Mouse (Mus musculus) testis, postnatal 10 days (tissue): Measurements from ENCODE around the gene Gm5617.
"Not testable (repeated sequence)": the region's sequence is repeated elsewhere in the genome, so short reads cannot be mapped to it uniquely, and the experiment has no call there.

Source experiments
- DNase-seq: peaks from one replicate; pipeline ENCODE4 v3.0.0; 2021; ENCODE audit warnings: low spot score

Gene Gm5617

GRCm38 (mm10) chr9:48501192-48501591, 6.0 kb downstream of the Gm5617 start:
- DNase-seq: no peak

DNA sequence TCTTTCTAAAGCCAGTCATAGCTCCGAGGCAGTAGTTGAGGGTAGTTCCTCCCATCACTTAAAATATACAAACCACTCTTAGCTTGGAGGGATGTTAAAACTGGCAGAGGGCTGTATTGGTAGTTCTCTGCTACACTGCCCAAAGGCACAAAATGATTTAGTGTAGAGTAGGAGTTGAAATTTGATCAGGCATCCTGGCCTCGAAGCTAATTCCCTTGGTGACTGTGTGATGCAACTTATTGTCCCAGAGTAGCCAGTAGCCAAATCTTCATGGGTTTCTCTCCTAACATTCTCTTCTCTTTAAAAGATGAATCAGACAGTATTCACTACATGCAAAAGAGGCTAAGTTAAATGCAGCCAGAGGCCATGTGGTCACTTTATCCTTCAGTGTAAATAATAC, 7.8 kb downstream of the Gm5617 start:
- DNase-seq: no peak

DNA sequence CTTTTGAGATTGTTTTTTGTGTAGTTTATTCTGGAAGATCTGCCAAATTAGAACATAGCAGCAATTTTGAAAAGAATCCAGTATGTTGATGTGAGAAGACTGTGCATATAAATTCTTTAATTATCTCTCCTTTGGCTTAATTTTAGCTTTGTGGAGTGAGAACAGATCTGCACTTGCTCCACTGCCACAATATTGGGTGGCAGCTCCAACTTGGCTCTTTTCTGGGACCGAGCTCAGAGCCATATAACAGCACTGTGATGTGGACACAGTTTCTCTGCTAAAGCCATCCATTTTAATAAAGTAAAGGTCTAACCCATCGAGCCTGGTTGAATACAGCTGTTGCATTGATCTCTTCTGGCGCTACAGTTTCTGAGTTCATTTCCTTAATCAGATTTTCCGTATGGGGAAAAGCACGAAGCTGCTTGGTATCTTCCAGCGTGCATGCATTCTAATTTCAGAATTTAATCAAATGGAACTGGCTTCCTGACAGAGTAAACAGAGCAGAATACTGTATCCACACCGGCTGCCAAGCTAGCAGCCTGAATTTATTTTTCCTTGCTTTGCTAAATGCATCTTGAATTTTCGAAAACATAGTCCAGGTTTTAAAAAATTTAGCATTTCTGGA, 9.6 kb downstream of the Gm5617 start:
- no peak for DNase-seq

DNA sequence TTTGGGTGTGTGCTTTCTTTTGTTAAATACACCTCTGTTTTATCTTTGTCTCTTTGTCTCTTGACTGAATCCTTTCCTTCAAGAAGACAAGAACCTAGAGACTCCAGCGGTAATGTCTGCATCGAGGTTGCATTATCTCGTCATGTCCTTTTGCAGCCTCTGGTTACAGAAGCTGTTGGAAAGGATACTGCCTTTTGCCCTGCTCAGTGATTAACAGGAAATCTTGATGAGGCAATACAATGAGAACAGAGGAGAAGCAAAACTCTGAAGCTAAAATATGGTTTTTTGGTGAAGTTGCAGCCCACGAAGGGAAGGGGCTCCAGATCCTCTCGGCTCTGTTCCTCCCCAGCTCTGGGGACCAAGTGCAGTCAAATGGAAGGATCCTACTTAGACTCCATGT, 14.9 kb downstream of the Gm5617 start:
- DNase-seq: no peak

GRCm38 (mm10) chr9:48515332-48515731, 20.1 kb downstream of the Gm5617 start:
- DNase-seq: no peak

- no peak for DNase-seq
These were observed 21.6 kb downstream of the Gm5617 start for GRCm38 (mm10) chr9:48516615-48517371.

DNA sequence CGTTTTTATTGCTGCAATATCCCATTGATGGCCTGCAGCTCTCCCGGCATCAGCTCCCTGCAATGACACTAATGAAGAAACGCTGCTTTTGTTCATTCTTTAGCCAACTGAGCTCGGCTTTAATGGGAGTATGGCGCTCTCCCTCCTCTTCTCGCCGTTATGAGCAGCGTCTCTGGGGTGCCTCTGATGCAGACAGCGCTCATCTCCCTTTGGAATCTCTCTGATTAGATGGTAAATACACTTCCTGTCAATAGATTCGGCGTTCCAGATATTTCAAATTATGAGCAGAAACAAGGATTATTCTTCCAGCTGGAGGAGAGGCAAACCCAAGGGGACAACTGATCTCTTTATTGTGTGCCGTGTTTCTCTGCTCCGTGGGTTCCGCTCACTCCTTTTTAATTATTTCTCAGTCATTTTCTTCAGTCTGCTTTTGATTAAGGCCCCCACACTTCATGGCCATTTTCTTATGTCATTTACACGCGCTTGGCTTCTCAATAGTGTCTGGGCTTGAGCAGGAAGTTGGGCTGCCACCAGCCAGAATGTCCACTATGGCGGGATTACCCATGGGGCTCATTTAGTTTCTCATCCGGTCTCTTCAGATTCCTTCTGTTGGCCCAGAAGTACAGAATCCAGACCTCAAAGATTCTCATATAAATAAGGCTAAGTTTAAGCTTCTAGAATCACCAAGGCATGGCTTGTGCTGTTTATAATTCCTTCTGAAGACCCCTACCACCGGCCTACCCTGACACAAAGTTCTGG, 22.3 kb downstream of the Gm5617 start:
- no peak for DNase-seq

GRCm38 (mm10) chr9:48520405-48520804, 25.2 kb downstream of the Gm5617 start:
- DNase-seq: not testable (repeated sequence)

GRCm38 (mm10) chr9:48525566-48525965, 30.3 kb downstream of the Gm5617 start:
- no peak for DNase-seq

DNA sequence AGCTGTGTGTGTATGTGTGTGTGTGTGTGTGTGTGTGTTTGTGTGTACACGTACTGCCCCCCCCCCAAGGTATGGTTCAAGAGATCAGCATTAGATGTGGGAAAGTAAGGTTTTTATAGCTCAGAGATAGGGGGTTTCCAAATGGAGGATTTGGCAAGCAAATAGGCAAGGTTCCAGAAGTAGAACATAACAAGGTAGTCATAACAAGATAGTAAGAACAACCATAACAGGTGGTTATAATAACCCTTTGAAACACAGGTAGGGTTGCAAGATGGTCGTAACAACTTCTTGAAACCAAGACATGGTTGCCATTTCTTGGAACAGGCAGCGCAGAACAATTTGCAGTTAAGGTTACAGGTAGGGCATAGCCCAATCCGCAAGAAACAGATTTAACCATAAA, 31.3 kb downstream of the Gm5617 start:
- no peak for DNase-seq

DNA sequence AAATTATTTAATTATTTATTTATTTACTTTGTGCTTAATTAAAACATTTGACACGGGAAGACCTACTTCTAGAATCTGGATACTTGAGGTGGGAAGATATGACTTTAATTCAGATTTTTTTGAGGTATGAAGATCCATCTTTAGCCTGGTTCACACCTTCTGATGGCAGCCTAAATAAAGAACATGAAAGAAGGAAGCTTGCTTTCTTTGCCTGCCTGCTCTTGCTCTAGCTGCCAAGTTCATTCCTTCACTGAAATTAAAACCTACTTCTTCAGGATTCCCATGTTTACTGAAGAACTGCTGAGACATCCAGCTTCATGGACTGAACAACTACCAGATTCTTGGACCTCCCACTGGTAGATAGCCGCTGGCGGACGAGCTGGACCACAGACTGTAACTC, 36.1 kb downstream of the Gm5617 start:
- DNase-seq: no peak

DNA sequence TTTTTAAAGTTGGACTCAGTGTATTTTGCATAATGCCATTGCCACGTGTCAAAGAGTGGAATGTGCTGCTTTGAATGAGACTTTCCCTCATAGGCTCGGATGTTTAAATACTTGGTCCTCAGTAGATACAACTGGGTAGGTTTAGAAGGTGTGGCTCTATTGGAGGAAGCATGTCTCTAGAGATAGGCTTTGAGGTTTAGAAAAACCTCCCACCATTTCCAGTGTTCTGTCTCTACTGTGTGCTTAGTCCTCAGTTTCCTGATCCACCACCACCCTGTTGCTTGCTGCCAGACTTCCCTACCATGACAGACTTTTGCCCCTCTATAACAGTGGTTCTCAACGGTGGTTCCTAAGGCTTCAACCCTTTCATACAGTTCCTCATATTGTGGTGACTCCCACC, 37.0 kb downstream of the Gm5617 start:
- DNase-seq: no peak

- DNase-seq: no peak
These were observed 37.5 kb downstream of the Gm5617 start for GRCm38 (mm10) chr9:48532730-48533129.

- no peak for DNase-seq
These were observed 41.2 kb downstream of the Gm5617 start for GRCm38 (mm10) chr9:48536414-48536813.

DNA sequence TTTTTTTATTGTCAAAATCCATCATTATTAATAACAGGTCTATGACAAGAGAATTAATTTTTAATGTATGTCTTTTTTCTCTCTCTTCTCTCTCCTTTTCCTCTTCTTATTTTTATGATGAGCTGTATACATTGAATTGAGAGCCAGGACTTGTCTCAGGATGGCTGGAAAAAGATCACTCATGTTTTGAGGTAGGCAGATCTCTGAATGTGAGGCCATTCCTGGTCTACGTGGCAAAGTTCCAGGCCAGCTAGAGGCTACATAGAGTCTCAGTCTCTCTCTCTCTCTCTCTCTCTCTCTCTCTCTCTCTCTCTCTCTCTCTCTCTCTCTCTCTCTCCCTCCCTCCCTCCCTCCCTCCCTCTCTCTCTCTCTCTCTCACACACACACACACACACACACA, 42.4 kb downstream of the Gm5617 start:
- not testable (repeated sequence) for DNase-seq

DNA sequence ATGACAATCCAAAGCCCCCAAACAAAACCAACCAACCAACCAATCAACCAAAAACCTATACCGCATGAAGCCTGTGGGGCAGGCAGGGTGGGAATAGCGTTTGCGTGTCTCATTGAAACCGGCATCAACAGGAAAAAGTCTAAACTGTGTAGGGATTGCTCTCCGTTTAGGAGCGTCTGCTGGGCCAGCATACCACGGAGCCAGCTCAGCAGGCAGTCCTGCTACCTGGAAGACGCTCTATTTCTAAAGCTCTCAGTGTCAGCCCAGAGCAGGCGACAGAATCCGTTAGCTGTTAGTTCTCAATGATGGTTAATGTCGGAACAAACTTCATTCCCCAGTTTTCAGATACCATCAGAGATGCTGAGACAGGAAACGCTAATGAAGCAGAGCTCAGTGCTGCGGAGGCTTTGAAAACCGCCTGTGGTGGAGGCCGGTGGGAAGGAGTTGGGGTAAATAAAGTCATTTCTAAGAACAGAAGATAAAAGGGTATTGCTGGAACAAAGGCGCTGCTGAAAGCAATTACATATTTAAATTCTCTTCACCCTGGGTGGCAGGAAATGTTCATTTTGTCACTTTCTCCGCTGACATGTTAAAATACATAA, 42.9 kb downstream of the Gm5617 start:
- no peak for DNase-seq

- DNase-seq: peak; percentile 55
These were observed 43.4 kb downstream of the Gm5617 start for GRCm38 (mm10) chr9:48538688-48539087.
